Mouse (Mus musculus): ENCODE measurements around the gene A630023A22Rik.

- TF ChIP-seq CTCF (IDR thresholded peaks at IDR 0.05; ENCODE audit: control insufficient read depth, insufficient read depth, insufficient replicate concordance, low read depth, low read length) (no peak), POLR2A (IDR thresholded peaks at IDR 0.05; ENCODE audit: control insufficient read depth, low read depth, low read length) (no peak)
Measured at GRCm38 (mm10) chr14:34001445-34001844, 101.1 kb downstream of the A630023A22Rik start.
